Mouse (Mus musculus) C2C12 (cell line): ENCODE measurements around the gene Taf10. TPM values are rescaled to one million over a fixed set of nuclear protein-coding genes. Genes with fewer than 3 reads are reported as not detected.

Source experiments
- H3K27me3 ChIP-seq: one replicate; pipeline ENCODE4 v1.6.1; 2011; ENCODE audit not compliant: control insufficient read depth, insufficient read depth, insufficient read length
- H3K36me3 ChIP-seq: one replicate; pipeline ENCODE4 v1.6.1; 2011; ENCODE audit not compliant: control insufficient read depth, insufficient read depth
- H3K4me3 ChIP-seq: one replicate; pipeline ENCODE4 v1.5.1; 2011; ENCODE audit warnings: mild to moderate bottlenecking, control low read depth; ENCODE audit not compliant: poor library complexity, insufficient read depth, severe bottlenecking
- H3K79me2 ChIP-seq: one replicate; pipeline ENCODE4 v1.6.1; 2011; ENCODE audit not compliant: control insufficient read depth, insufficient read depth
- H3K79me3 ChIP-seq: one replicate; pipeline ENCODE4 v1.6.1; 2011; ENCODE audit warnings: low read depth, control low read depth
- H3ac ChIP-seq: one replicate; pipeline ENCODE3; 2011; ENCODE audit warnings: low read depth; ENCODE audit not compliant: control insufficient read depth, insufficient read length
- CEBPB ChIP-seq: IDR thresholded peaks from one replicate; pipeline ENCODE4 v1.6.1; 2011; ENCODE audit warnings: low read depth, mild to moderate bottlenecking, control low read depth, moderate library complexity
- CTCF ChIP-seq: IDR thresholded peaks from one replicate; pipeline ENCODE4 v1.5.1; 2011; ENCODE audit not compliant: control insufficient read depth, insufficient read depth, insufficient read length
- FOSL1 ChIP-seq: IDR thresholded peaks from one replicate; pipeline ENCODE4 v1.8.0; 2011; ENCODE audit warnings: mild to moderate bottlenecking, low read length; ENCODE audit not compliant: poor library complexity, insufficient read depth, severe bottlenecking
- MAX ChIP-seq: IDR thresholded peaks from one replicate; pipeline ENCODE4 v1.6.1; 2011; ENCODE audit warnings: mild to moderate bottlenecking, control low read depth
- MYOD1 ChIP-seq: IDR thresholded peaks from one replicate; pipeline ENCODE4 v1.6.1; 2011; ENCODE audit warnings: low read depth; ENCODE audit not compliant: control insufficient read depth, insufficient read length
- MYOG ChIP-seq: IDR thresholded peaks from one replicate; pipeline ENCODE4 v1.6.1; 2011; ENCODE audit not compliant: control insufficient read depth, insufficient read length; ENCODE audit errors: extremely low read depth
- USF1 ChIP-seq: IDR thresholded peaks from one replicate; pipeline ENCODE4 v1.6.1; 2011; ENCODE audit warnings: low read depth, mild to moderate bottlenecking, control low read depth, moderate library complexity
- long read RNA-seq, 2 experiments: library from polyadenylated mRNA; unstranded; transcript quantifications; one replicate each; pipeline ENCODE4 v2.0.0; 2019 to 2020
- polyA plus RNA-seq: library from polyadenylated mRNA; unstranded; fragments of >200 nt; fragmentation: generic; extraction: Trizol; gene quantifications from one replicate; pipeline ENCODE4 v1.2.1, GENCODE M21; 2012; ENCODE audit warnings: missing spikeins

The Taf10 gene
- polyA plus RNA-seq: 327 TPM
- long read RNA-seq, experiment 1, partial matches to known transcripts: 0 of 3 reads
- long read RNA-seq, experiment 1, other reads (novel, unspliced or antisense): 1 of 3 reads
- long read RNA-seq, experiment 2, partial matches to known transcripts: 0 of 12 reads
- long read RNA-seq, experiment 2, other reads (novel, unspliced or antisense): 11 of 12 reads

DNA sequence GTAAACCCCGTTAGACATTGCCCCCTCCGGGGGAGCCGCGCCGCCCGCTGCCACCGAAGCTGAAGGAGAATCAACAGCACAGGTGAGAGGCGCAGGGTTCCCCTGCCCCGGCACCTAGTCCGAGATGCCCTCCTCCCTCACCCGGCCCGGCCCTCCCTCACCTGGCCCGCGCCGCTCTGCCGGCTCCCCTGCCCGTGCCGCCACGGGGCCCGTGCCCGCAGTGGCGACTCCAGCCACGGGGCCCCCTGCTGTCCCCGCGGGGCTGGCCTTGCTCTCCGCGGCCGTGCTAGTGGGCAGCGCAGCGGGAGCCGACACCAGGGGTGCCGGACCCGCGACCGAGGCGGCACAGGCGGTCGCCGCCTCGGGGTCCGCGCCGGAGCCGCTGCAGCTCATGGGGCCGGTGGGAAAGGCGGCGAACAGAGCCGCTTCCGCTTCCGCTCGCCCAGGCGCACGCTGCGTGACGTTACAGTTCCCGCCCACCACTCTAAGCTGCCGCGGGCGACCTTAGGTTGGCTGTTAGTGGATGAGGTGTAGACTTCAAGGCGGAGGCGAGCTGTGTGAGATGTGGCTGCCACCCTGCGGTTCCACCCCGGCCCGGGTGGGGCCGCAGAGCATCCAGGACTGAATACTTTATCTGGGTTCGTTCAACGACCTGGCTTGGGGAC is at the start of gene Taf10:
TSS of gene Taf10 (minus strand) at position 436 of the 665 bp plus-strand sequence.
- H3K4me3 ChIP-seq: peak within 1 kb of the TSS; percentile 63
- no peaks in the 10 kb centered on the region for H3K27me3 ChIP-seq
- no peak for TF ChIP-seq CEBPB
- no peak for TF ChIP-seq MYOD1
- TF ChIP-seq FOSL1: no peak
- TF ChIP-seq CTCF: peak; percentile 19
- TF ChIP-seq MAX: peak; percentile 58
- no peak for TF ChIP-seq MYOG
- no peak for TF ChIP-seq USF1
- peaks cover 18% of the 10 kb centered on the region for H3K79me3 ChIP-seq
- peaks cover 44% of the 10 kb centered on the region for H3K36me3 ChIP-seq
- peaks cover 40% of the 10 kb centered on the region for H3K79me2 ChIP-seq
- H3ac ChIP-seq: peak within 1 kb of the TSS; percentile 93

GRCm38 (mm10) chr7:105793701-105794100 is 49.5 kb upstream of the Taf10 start:
- H3K36me3 ChIP-seq: no peaks in the 10 kb centered on the region
- no peaks in the 10 kb centered on the region for H3K79me2 ChIP-seq
- H3K79me3 ChIP-seq: no peaks in the 10 kb centered on the region
- no peak overlapping the region for H3K4me3 ChIP-seq
- H3ac ChIP-seq: no peak overlapping the region
- no peaks in the 10 kb centered on the region for H3K27me3 ChIP-seq
- no peak for TF ChIP-seq MYOD1
- no peak for TF ChIP-seq USF1
- no peak for TF ChIP-seq MAX
- no peak for TF ChIP-seq CEBPB
- TF ChIP-seq CTCF: no peak

DNA sequence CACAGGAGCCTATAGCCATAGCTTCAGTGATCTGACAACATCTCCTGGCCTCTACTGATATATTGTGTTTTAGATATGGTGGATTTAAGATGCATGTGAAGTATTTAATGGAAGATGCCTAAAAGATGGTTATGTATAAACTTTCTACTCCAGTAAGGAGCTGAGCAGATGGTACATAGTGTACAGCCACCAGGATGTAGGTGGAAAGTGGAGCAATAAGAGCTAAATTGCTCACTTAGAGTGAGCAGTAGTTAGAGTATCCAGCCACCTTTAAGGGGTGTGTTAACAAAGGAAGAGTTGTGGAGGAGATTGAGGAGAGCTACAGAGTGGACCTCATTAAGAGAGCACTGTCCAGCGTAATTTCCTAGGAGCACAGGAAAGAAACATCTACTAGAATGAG is 47.0 kb upstream of the Taf10 start:
- peaks cover 6% of the 10 kb centered on the region for H3K27me3 ChIP-seq
- H3K79me3 ChIP-seq: no peaks in the 10 kb centered on the region
- no peak overlapping the region for H3K4me3 ChIP-seq
- H3K79me2 ChIP-seq: no peaks in the 10 kb centered on the region
- no peak for TF ChIP-seq USF1
- no peak for TF ChIP-seq CTCF
- no peak for TF ChIP-seq CEBPB
- TF ChIP-seq FOSL1: no peak
- TF ChIP-seq MYOG: no peak
- no peak for TF ChIP-seq MYOD1
- no peak for TF ChIP-seq MAX
- no peaks in the 10 kb centered on the region for H3K36me3 ChIP-seq
- H3ac ChIP-seq: no peak overlapping the region

- H3K79me3 ChIP-seq: no peaks in the 10 kb centered on the region
- peaks cover 6% of the 10 kb centered on the region for H3K27me3 ChIP-seq
- peak within 1 kb of the TSS; percentile 6 for H3K4me3 ChIP-seq
- no peaks in the 10 kb centered on the region for H3K79me2 ChIP-seq
- H3ac ChIP-seq: peak within 1 kb of the TSS; percentile 31
- TF ChIP-seq CTCF (no peak), MAX (no peak), CEBPB (no peak), MYOD1 (no peak), FOSL1 (no peak), USF1 (no peak), MYOG (no peak)
- no peaks in the 10 kb centered on the region for H3K36me3 ChIP-seq
Measured at GRCm38 (mm10) chr7:105787285-105788140, 43.4 kb upstream of the Taf10 start, which contains the start of gene Dchs1. Gene Dchs1 (minus strand): TSS chr7:105787654.

GRCm38 (mm10) chr7:105786506-105787284 is 42.5 kb upstream of the Taf10 start:
- Histone ChIP-seq H3K27me3 (peaks cover 6% of the 10 kb centered on the region), H3K4me3 (no peak overlapping the region), H3ac (no peak overlapping the region), H3K79me3 (no peaks in the 10 kb centered on the region), H3K36me3 (no peaks in the 10 kb centered on the region), H3K79me2 (no peaks in the 10 kb centered on the region)
- TF ChIP-seq CTCF: no peak
- no peak for TF ChIP-seq CEBPB
- no peak for TF ChIP-seq MYOD1
- TF ChIP-seq USF1: no peak
- TF ChIP-seq MAX: no peak
- TF ChIP-seq FOSL1: no peak
- TF ChIP-seq MYOG: no peak
